Mouse (Mus musculus) spleen, postnatal 36 days (tissue): ENCODE measurements at regions not wholly inside any gene's neighbourhood (a gene's known extent, or its start where the extent isn't known, plus 50 kb on each side); places are given as distances from the start of the nearest gene placed in this dataset.
A peak's percentile ranks its signal among the peaks of the same experiment; 100 is the strongest.
"Not testable (repeated sequence)": the region's sequence is repeated elsewhere in the genome, so short reads cannot be mapped to it uniquely, and the experiment has no call there.

ENCODE experiments used
- DNase-seq, 2 experiments: peaks; one replicate each; pipeline ENCODE4 v3.0.0; 2022; ENCODE audit warnings: low spot score in 2 of 2, mixed read lengths in 1 of 2

DNA sequence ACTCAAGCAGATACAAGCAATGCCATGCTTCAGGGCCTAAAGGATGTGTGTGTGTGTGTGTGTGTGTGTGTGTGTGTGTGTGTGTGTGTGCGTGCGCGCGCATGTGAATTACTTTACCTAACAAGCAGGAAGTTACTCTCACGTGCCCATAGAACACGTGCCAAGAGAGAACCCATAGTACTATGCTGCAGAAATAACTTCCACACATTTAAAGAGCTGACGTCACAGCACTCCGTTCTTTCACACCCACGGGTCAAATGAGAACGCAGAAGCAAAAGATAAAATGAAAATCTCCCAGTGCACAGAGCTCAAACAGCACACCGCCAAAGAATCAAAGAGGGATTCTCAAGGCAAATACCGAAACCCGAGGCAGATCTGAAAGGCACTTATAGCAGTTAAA lies 195.9 kb downstream of the Unc5cl start:
- DNase-seq, result no peak

- no peak for DNase-seq
Observed at GRCm38 (mm10) chr17:48672749-48673148, 218.0 kb downstream of the Unc5cl start.

DNA sequence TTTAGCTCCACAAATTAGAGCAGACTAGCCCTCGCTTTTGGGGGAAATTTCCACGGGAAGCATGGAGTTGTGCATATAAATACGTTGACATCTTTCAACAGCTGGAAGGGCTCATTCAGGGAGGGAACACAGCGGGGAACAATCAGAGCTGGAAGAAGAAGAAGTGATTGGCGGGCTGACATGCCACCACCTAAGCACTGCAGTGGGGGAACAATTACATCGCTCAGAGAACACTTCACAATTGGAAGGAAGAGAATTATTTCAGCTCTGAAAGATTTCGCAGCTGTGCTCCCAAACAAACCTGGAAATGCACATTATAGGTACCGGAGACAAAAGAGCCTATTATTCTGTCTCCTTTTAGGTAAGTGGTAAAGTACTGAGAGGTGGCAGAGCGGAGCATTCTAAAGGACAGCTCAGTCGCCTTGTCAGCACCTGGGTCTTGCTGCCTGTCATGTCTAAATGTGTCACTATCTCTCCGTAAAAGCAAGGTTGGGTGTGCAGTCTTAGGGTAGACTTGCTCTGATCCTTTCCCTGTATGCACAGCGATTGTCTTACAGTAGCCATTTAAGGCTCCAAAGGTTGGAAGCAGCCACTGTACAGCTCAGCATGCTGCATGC lies 223.6 kb downstream of the Unc5cl start:
- no peak for DNase-seq

DNA sequence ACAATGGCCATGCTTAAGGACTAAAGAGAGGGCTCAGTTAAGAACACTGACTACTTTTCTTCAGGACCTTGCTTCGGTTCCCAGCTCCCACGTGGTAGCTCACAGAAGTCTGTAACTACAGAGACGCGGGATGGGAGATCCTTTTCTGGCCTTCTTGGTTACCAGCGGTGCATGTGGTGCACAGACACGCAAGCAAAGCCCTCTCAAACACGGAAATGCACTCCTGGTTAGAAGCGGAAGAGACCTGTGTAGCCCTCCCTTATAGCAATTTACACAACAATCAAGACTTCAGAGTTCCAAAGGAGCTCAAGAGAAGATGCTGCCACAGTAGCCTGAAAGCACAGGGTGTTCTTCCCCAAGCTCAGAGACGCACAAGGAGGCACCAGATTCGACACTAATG lies 225.6 kb downstream of the Unc5cl start:
- no peak for DNase-seq

GRCm38 (mm10) chr17:48688944-48689343 lies 234.2 kb downstream of the Unc5cl start:
- DNase-seq, result no peak

GRCm38 (mm10) chr17:48698456-48698855 lies 233.7 kb upstream of the Lrfn2 start:
- DNase-seq, result no peak

GRCm38 (mm10) chr17:48700591-48700990 lies 231.6 kb upstream of the Lrfn2 start:
- DNase-seq, result no peak

- no peak for DNase-seq
Observed at GRCm38 (mm10) chr17:48720506-48720905, 211.7 kb upstream of the Lrfn2 start.

DNA sequence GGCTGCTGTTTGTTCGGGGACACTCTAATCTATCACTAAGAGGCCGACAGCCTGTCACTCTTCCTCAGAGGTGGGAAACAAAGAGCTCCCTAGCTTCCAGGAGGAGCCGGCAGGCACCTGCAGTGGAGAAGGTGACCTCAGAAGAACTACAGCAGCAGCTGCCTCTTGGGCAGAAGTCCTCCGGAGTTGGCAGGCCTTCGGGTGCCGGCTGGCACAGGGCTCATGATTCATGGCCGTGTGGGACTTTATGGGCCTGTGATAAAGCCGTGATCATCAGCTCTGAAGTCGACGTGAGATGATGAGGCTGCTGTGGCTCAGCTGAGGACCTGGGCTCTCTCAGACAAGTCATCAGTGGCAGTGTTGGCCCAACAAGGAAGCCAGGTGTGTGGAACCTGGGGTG lies 208.9 kb upstream of the Lrfn2 start:
- DNase-seq, result no peak

DNA sequence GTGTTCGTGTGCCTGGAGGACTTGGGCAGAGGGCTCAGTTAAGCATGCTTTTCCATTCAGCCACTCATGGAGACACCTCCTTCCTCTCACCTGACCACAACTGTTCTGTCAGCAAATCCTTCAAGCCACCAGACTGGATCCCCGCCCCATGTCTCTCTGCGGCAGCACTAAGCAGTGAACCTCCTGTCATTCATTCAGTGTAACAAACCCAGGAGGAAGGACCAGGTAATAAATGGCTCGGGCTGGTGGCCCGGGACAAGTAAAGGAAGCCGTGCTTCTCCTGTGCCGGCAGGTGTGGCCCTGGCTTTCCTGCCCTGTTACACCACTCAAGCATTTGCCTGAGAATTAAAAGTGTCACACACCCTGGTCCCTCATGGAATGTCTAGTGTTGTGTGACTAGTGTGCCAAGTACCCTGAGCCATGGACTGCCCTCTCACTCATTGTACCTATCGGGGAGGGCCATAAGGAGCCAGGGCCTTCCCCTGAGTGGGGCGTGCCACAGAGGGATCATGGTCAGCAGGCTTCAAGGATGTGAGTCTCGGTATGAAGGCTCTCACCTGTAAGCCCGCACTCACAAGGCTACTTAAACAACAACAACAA lies 207.6 kb upstream of the Lrfn2 start:
- no peak for DNase-seq

- no peak for DNase-seq
Observed at GRCm38 (mm10) chr17:48726460-48726859, 205.7 kb upstream of the Lrfn2 start.

DNA sequence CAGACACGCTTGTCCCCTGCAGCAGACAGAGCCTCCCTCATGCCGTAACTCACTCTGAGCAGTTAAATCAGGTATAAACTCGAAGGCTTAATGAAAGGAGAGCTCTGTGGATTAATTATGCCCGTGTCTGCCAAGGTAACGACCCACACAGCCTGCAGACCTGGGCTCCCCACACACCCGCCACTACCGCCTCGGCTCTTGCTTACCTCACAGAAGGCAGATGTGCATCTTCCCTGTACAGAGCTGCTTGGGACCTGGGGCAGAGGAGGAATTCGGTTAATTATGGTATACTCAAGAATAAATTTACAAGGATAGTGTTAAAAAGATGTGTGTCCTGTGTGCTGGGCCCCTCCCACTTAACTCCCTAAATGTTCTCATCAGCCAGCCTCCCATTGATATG lies 198.4 kb upstream of the Lrfn2 start:
- no peak for DNase-seq

- not testable (repeated sequence) for DNase-seq
Observed at GRCm38 (mm10) chr17:48737181-48737580, 195.0 kb upstream of the Lrfn2 start.

DNA sequence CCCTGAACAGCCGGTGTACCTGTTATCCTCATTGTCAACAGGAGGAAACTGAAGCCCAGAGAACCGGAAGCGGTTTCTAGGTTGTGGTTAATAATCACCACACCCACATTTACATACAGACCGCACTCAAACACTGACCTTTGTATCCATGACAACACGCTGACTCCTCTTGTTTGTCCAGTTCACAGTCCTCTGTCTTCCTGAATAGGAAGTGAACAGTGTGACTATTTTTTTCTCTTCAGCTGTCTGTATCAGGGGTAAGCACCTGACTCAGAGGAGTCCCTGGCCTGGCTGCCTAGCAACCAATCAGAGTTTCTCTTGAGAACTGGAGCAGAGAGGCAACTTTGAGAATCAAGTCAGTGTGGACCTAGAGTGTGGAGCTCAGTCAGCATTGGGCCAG lies 193.5 kb upstream of the Lrfn2 start:
- DNase-seq, result peak; percentile 65 to 72

DNA sequence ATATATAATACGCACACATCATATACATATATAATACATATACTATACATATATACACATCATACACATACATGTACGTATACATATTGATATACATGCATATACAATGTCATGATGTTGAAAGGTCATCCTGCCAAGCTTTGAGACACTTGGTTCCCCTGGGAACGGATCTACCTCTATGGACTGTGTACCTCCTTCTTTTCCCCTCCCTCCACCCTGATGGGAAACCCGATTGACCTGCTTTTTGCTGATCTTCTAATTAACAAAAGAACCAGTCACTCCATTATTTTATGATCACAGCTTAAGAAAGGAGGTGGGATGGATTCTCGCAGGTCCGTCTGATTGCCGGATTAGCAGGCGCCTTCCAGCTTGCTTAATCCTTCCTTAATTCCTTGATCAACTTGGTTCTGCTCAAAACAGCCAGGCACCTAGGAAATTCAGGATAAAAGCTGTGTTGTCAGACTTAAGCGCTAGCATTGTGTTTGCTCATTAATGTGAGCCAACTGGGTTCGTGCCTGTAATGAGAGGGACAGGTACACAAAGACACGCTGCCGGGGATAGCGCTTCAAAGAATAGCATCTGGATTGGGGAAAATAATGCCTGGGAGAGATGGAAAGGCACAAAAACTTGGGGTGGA lies 189.3 kb upstream of the Lrfn2 start:
- DNase-seq, result no peak

DNA sequence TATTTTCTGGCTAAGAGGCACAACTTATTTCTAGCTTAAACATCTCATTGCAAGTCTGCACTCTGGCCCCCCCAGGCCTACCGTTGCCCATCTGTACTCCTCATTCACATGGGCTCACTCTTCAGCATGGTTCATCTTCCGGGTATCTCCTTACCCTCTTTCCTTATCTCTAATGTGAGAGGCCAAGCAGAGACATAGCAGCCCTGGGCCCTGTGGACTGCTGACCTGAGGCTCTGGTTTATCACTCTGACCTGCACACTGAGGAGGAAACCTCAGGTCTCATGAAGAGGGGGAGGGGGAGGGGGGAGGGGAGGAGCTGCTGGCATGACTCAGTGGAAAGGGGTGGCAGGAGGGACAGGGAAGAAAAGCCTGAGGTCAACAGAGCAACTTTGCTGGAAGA lies 162.1 kb upstream of the Lrfn2 start:
- DNase-seq, result no peak

- DNase-seq, result no peak
Observed at GRCm38 (mm10) chr17:48771721-48772320, 160.4 kb upstream of the Lrfn2 start.

GRCm38 (mm10) chr17:48774172-48774890 lies 157.8 kb upstream of the Lrfn2 start:
- no peak for DNase-seq

DNA sequence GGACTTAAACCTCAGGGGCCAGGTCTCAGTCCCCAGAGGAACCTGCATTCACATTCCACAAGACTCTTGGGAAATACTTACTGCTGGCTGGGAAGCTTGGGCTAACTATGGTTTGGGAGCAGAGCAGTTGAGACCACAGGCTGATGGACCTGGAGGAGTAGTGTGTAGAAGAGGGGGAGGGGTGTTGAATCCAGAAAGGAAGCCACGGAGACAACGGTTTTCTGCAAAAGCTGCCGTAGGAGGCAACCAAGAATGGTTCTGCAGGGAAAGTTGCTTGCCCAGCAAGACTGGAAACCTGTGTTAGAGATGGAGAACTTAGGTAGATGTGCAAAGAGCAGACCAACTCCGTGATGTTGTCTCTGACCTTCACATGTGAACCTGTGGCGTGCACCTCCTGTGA lies 156.7 kb upstream of the Lrfn2 start:
- no peak for DNase-seq

DNA sequence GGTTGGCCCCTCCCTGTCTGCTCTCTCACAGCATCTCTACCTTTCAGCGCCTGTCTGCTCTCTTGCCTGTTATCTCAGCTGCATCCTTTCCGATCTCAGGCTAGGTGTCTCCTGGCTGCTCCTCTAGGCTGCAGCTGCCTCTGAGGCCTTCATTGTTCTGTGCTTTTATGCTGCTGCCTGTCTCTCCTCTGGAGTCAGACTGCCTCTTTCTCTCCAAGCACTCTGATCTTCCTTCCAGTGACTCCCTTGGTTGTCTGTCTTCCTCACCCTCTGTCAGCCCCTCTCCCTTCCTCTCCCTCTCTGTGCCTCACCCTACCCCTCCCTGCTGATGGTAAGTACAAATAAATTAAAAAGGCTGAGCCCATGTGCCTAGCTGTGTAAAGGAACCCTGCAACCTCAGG lies 155.7 kb upstream of the Lrfn2 start:
- DNase-seq, result no peak

DNA sequence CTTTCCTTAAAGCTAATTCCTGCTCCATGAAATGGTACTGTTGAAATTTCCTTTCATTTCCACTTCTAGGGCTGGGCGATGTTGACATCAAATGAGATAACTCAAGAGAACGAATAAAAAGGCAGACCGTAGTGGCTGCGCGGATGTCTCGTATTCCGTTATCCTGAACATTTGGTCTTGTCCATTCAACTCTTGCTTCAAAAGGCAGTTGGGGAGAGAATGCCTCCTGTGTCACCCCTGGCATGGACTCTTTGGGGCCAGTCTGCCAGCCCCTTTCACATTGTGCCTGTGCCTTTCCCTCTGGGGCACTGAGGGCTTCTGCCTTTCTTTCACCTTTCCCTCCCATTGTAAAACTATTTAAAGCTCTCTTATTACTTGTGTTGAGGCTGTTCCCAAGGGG lies 152.0 kb upstream of the Lrfn2 start:
- DNase-seq, result no peak

DNA sequence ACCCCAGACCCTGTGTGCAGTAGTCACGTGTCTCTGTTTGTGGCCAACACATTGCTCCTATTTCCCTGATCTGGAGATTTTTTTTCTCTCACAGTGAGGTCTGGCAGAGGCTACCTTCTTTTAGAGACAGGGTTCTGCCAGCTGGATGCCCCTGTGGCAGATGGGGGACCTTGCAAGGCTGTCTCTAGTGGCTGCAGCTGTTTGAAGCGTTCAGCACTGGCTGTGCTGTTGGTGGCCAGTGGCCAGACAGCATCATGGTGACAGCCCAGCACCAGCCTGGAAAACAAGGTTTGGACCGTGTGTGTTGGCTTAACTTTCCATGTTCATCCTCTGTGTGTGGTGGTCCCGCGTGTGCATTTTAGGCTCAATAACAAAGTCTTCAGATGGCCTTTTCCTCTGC lies 147.8 kb upstream of the Lrfn2 start:
- DNase-seq, result no peak
